10 mouse cellular contexts compared by ENCODE assay signal in the genomic region with DNA sequence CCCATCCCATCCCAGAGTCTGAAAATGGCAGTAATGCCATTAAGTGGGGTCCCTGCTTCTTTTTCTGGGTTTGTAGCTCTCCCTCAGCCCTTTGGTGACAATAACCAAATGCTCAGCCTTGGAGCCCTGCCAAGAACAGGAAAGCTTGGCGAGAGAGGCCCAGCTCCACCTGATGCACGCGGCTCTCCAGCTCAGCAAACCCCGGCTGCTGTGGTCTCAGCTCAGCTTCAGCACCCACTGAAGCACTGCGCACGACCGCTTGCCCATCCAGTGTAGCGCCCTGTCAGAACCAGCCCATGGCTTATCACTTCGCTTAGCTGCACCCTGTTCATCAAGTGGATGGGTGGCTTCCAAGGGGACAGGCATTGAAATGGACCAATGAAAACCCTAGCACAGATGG. TPM values are rescaled to one million over a fixed set of nuclear protein-coding genes. Genes with fewer than 3 reads are reported as not detected.
DNase-seq lines count a peak whose midpoint lies in the region; ATAC-seq and TF ChIP-seq lines count a peak whose summit lies in the region.
"Had no signal": no experiment of that assay in that cellular context is flagged by ENCODE, and none has a peak within 500 bp of the region (broad histone marks: within the 10 kb centered on the region; RNA-seq: fewer than 3 reads in every experiment).

No protein-coding gene starts in this region.

- peak overlapping the region; percentile 73; the same call in 1 of the 2 replicates for H3K27ac ChIP-seq in layer of hippocampus, adult 2 months
- H3K27ac ChIP-seq in embryonic facial prominence, embryonic 10.5 days (replicated peaks), result peak overlapping the region; percentile 49; the same call in 1 of the 2 replicates
- peak overlapping the region; percentile 75 for H3K27ac ChIP-seq in hindbrain, embryonic 13.5 days
- H3K27ac ChIP-seq: embryonic facial prominence, embryonic 15.5 days; lung, embryonic 15.5 days had no signal

- peaks cover 44% of the 10 kb centered on the region for H3K36me3 ChIP-seq in embryonic facial prominence, embryonic 10.5 days (replicated peaks)
- peaks cover 22% of the 10 kb centered on the region for H3K36me3 ChIP-seq in hindbrain, embryonic 13.5 days

- no peak for TF ChIP-seq CTCF in layer of hippocampus, adult 2 months (conservative IDR thresholded peaks at IDR 0.05)

- DNase-seq in layer of hippocampus, adult 2 months (ENCODE audit: low spot score in 2 of 2), result no peak
- no peak for DNase-seq in layer of hippocampus, adult 9-10 months (ENCODE audit: low spot score)
- peak; percentile 35 to 65 for DNase-seq in adrenal gland, adult (ENCODE audit: inconsistent age in 2 of 2, low spot score in 1 of 2)
- DNase-seq in embryonic facial prominence, embryonic 10.5 days (ENCODE audit: low spot score), result no peak
- DNase-seq in ovary, postnatal 14 days (ENCODE audit: low spot score), result peak; percentile 20
- no peak for DNase-seq in spleen, postnatal 4 days (ENCODE audit: low spot score in 2 of 2)
- no peak for DNase-seq in frontal cortex, postnatal 10 days (ENCODE audit: low spot score in 2 of 2)

- peaks cover 51% of the 10 kb centered on the region for H3K4me1 ChIP-seq in embryonic facial prominence, embryonic 10.5 days
- H3K4me1 ChIP-seq in hindbrain, embryonic 13.5 days (replicated peaks), result peaks cover 34% of the 10 kb centered on the region

- H3K9ac ChIP-seq in hindbrain, embryonic 13.5 days, result 0 out of 2 replicates have a peak overlapping the region, but pooled peaks have one; percentile 14
- H3K9ac ChIP-seq: embryonic facial prominence, embryonic 15.5 days; lung, embryonic 15.5 days had no signal

- no peaks in the 10 kb centered on the region for H3K27me3 ChIP-seq in embryonic facial prominence, embryonic 10.5 days (replicated peaks; ENCODE audit: low read depth, poor library complexity, severe bottlenecking)
- no peaks in the 10 kb centered on the region for H3K27me3 ChIP-seq in hindbrain, embryonic 13.5 days
- H3K27me3 ChIP-seq: embryonic facial prominence, embryonic 15.5 days; lung, embryonic 15.5 days had no signal

- no peaks in the 10 kb centered on the region for H3K9me3 ChIP-seq in embryonic facial prominence, embryonic 10.5 days
- no peaks in the 10 kb centered on the region for H3K9me3 ChIP-seq in hindbrain, embryonic 13.5 days
- H3K9me3 ChIP-seq: embryonic facial prominence, embryonic 15.5 days; lung, embryonic 15.5 days had no signal

- ATAC-seq in hindbrain, embryonic 13.5 days (ENCODE audit: low FRiP score), result peak; percentile 25; the same call in 1 of the 2 replicates

- H3K4me3 ChIP-seq in layer of hippocampus, adult 2 months, result no peak overlapping the region
- H3K4me3 ChIP-seq in embryonic facial prominence, embryonic 10.5 days, result no peak overlapping the region
- H3K4me3 ChIP-seq in hindbrain, embryonic 13.5 days, result no peak overlapping the region
- H3K4me3 ChIP-seq: embryonic facial prominence, embryonic 15.5 days; lung, embryonic 15.5 days had no signal

- no peak overlapping the region for H3K4me2 ChIP-seq in hindbrain, embryonic 13.5 days
- H3K4me2 ChIP-seq: embryonic facial prominence, embryonic 15.5 days; lung, embryonic 15.5 days had no signal

- WGBS in embryonic facial prominence, embryonic 10.5 days, result 87% methylated on average over 9 of the region's 9 CpGs
- 55% methylated on average over 9 of the region's 9 CpGs for WGBS in hindbrain, embryonic 13.5 days

RNA-seq across cellular contexts. Expression of a gene that starts 31.3 kb away (rescaled TPM):
- total RNA-seq in layer of hippocampus, adult 2 months (2021), result 10 to 100 TPM; 25.5 to 31.2 TPM
- polyA plus RNA-seq in embryonic facial prominence, embryonic 10.5 days (2016; fragmentation: Nextera tagmentation; extraction: Ambion mirVana), result 26.3 and 26.6 TPM in 2 replicates
- 22.6 and 24.0 TPM in 2 replicates for polyA plus RNA-seq in hindbrain, embryonic 13.5 days (2015; fragmentation: Nextera tagmentation; extraction: Ambion mirVana)

RNA-seq across cellular contexts. Expression of a gene that starts 39.7 kb away (rescaled TPM):
- 10 to 100 TPM; 47.7 to 55.7 TPM for total RNA-seq in layer of hippocampus, adult 2 months (2021)
- 12.5 and 13.1 TPM in 2 replicates for polyA plus RNA-seq in embryonic facial prominence, embryonic 10.5 days (2016; fragmentation: Nextera tagmentation; extraction: Ambion mirVana)
- 11.1 and 11.8 TPM in 2 replicates for polyA plus RNA-seq in hindbrain, embryonic 13.5 days (2015; fragmentation: Nextera tagmentation; extraction: Ambion mirVana)

Comparison
In these comparisons a context has a peak if more than half of its experiments do, and no peak if none do; other contexts are left out.
1. DNase-seq: peak in adrenal gland, adult (2 of 2) and ovary, postnatal 14 days (single experiment); none in layer of hippocampus, adult 2 months (0 of 2), layer of hippocampus, adult 9-10 months (single experiment), embryonic facial prominence, embryonic 10.5 days (single experiment), spleen, postnatal 4 days (0 of 2) and frontal cortex, postnatal 10 days (0 of 2).
2. Peak in every context shown above with its lines, with median percentiles within 50 percentile points of each other: H3K27ac ChIP-seq.